Comparison of ENCODE assay signal across 37 mouse cellular contexts in genomic region chr11:106338870-106339269, GRCm38 (mm10). TPM values are rescaled to one million over a fixed set of nuclear protein-coding genes. Genes with fewer than 3 reads are reported as not detected.
"Had no signal": no experiment of that assay in that cellular context is flagged by ENCODE, and none has a peak within 500 bp of the region (broad histone marks: within the 10 kb centered on the region; RNA-seq: fewer than 3 reads in every experiment).

No protein-coding gene starts in this region.

- H3K4me3 ChIP-seq: heart, adult 2 months; heart, embryonic 13.5 days; heart, embryonic 15.5 days; hindbrain, embryonic 13.5 days; hindbrain, embryonic 15.5 days; kidney, embryonic 15.5 days; left cerebral cortex, adult 2 months; limb, embryonic 13.5 days; limb, embryonic 15.5 days had no signal

- ATAC-seq: forebrain, postnatal 0 days; hindbrain, postnatal 0 days; intestine, embryonic 16.5 days had no signal

- DNase-seq: forebrain, postnatal 0 days; gastrocnemius, postnatal 10 days; gastrocnemius, postnatal 25 days; heart, adult 11 months; heart, adult 2 months; heart, postnatal 14 days; heart, postnatal 36 days; kidney, adult 11 months; kidney, adult 2 months; kidney, adult 9 months; kidney, postnatal 14 days; kidney, postnatal 36 days; layer of hippocampus, adult 9-11 months had no signal

- H3K9ac ChIP-seq: forebrain, postnatal 0 days; heart, embryonic 13.5 days; heart, embryonic 15.5 days; hindbrain, embryonic 13.5 days; hindbrain, embryonic 15.5 days; kidney, embryonic 15.5 days; limb, embryonic 13.5 days; limb, embryonic 15.5 days had no signal

- H3K4me1 ChIP-seq: hindbrain, embryonic 15.5 days; limb, embryonic 15.5 days had no signal

- H3K4me2 ChIP-seq: heart, embryonic 11.5 days; heart, embryonic 13.5 days; heart, embryonic 15.5 days; hindbrain, embryonic 13.5 days; hindbrain, embryonic 15.5 days; kidney, embryonic 15.5 days; limb, embryonic 13.5 days; limb, embryonic 15.5 days had no signal

- H3K36me3 ChIP-seq: heart, embryonic 13.5 days; heart, embryonic 15.5 days; hindbrain, embryonic 13.5 days; hindbrain, embryonic 15.5 days; kidney, embryonic 15.5 days; limb, embryonic 13.5 days; limb, embryonic 15.5 days had no signal

- H3K27me3 ChIP-seq: heart, embryonic 15.5 days; hindbrain, embryonic 13.5 days; hindbrain, embryonic 15.5 days; kidney, embryonic 15.5 days; limb, embryonic 13.5 days; limb, embryonic 15.5 days had no signal

- H3K27ac ChIP-seq: heart, adult 2 months; heart, embryonic 13.5 days; heart, embryonic 15.5 days; hindbrain, embryonic 13.5 days; hindbrain, embryonic 15.5 days; hindbrain, postnatal 0 days; kidney, embryonic 15.5 days; kidney, postnatal 0 days; left cerebral cortex, adult 2 months; limb, embryonic 13.5 days; limb, embryonic 15.5 days had no signal

- H3K9me3 ChIP-seq: heart, embryonic 13.5 days; heart, embryonic 15.5 days; hindbrain, embryonic 13.5 days; hindbrain, embryonic 15.5 days; kidney, embryonic 15.5 days; limb, embryonic 13.5 days; limb, embryonic 15.5 days had no signal

RNA-seq across cellular contexts. Expression of gene Scn4a, which starts 14.2 kb away (rescaled TPM):
- total RNA-seq: forebrain, postnatal 0 days; hematopoietic stem cell, adult 5-6 weeks; layer of hippocampus, postnatal 14 days; left cerebral cortex, adult 2 months; left cerebral cortex, postnatal 36 days had no signal
- polyA plus RNA-seq: hindbrain, embryonic 15.5 days; intestine, embryonic 16.5 days had no signal

RNA-seq across cellular contexts. Expression of gene Cd79b, which starts 24.3 kb away (rescaled TPM):
- total RNA-seq: layer of hippocampus, adult 18-20 months; left cerebral cortex, adult 2 months; left cerebral cortex, postnatal 14 days had no signal

RNA-seq across cellular contexts. Expression of gene Prr29, which starts 26.4 kb away (rescaled TPM):
- total RNA-seq: forebrain, postnatal 0 days; hematopoietic stem cell, adult 5-6 weeks; hindbrain, postnatal 0 days; layer of hippocampus, adult 18-20 months; left cerebral cortex, adult 2 months; left cerebral cortex, postnatal 14 days; left cerebral cortex, postnatal 36 days; liver, adult 2 months had no signal
- polyA plus RNA-seq: hindbrain, embryonic 11.5 days; hindbrain, embryonic 13.5 days; hindbrain, embryonic 15.5 days; hindbrain, postnatal 0 days; limb, embryonic 11.5 days had no signal

RNA-seq across cellular contexts. Expression of gene Gh, which starts 37.2 kb away (rescaled TPM):
- total RNA-seq: forebrain, postnatal 0 days; gastrocnemius, adult 18-20 months; gastrocnemius, postnatal 10 days; gastrocnemius, postnatal 25 days; heart, adult 2 months; heart, postnatal 14 days; heart, postnatal 36 days; hematopoietic stem cell, adult 5-6 weeks; hindbrain, postnatal 0 days; layer of hippocampus, adult 18-20 months; layer of hippocampus, postnatal 14 days; left cerebral cortex, adult 2 months; left cerebral cortex, postnatal 14 days; left cerebral cortex, postnatal 36 days; liver, adult 2 months had no signal
- polyA plus RNA-seq: forebrain, postnatal 0 days; gonadal fat pad, adult 2 months; heart, adult 2 months; heart, embryonic 11.5 days; heart, embryonic 13.5 days; heart, embryonic 15.5 days; heart, postnatal 0 days; hindbrain, embryonic 11.5 days; hindbrain, embryonic 13.5 days; hindbrain, embryonic 15.5 days; hindbrain, postnatal 0 days; intestine, embryonic 14.5 days; intestine, embryonic 16.5 days; kidney, embryonic 15.5 days; kidney, postnatal 0 days; limb, embryonic 11.5 days; limb, embryonic 13.5 days; limb, embryonic 15.5 days; liver, adult 2 months had no signal
